Mouse (Mus musculus) bone marrow, adult 2 months (tissue): ENCODE measurements at regions not wholly inside any gene's neighbourhood (a gene's known extent, or its start where the extent isn't known, plus 50 kb on each side); places are given as distances from the start of the nearest gene placed in this dataset.

Experiments
- CTCF ChIP-seq: fragments of 200-500 bp; IDR thresholded peaks from 2 replicates; pipeline ENCODE4 v1.5.1; 2011; ENCODE audit warnings: low read length, control low read depth; ENCODE audit not compliant: control insufficient read depth, insufficient read depth
- POLR2A ChIP-seq: fragments of 200-500 bp; IDR thresholded peaks from 2 replicates; pipeline ENCODE4 v1.6.1; 2011; ENCODE audit warnings: low read depth, mild to moderate bottlenecking, control low read depth, low read length, borderline replicate concordance; ENCODE audit not compliant: control insufficient read depth

DNA sequence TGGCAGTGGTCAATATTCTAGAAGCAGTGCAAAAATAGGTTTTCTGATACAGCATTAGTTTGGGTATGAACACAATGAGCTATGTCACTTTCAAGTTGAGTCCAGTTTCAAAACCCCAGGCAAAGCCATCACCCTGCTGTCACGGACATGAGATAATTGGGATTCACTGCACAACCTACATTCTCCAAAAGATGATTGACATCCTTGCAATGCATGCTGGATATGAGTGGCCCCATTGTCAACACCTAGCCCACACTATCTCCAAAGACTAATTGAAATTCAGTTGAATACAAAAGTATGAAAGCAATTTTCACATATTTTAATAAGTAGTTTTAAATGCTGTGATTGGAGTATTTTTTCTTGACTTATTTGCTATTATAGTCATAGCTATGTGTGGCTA lies 783.7 kb upstream of the Tbl1xr1 start:
- TF ChIP-seq CTCF (no peak), POLR2A (no peak)
